Mouse (Mus musculus): ENCODE measurements around the gene Tmem268. TPM values are rescaled to one million over a fixed set of nuclear protein-coding genes. Genes with fewer than 3 reads are reported as not detected.

Tmem268 gene
- 12.7 and 14.4 TPM in 2 replicates for polyA plus RNA-seq (2016; fragmentation: Nextera tagmentation; extraction: Ambion mirVana)

DNA sequence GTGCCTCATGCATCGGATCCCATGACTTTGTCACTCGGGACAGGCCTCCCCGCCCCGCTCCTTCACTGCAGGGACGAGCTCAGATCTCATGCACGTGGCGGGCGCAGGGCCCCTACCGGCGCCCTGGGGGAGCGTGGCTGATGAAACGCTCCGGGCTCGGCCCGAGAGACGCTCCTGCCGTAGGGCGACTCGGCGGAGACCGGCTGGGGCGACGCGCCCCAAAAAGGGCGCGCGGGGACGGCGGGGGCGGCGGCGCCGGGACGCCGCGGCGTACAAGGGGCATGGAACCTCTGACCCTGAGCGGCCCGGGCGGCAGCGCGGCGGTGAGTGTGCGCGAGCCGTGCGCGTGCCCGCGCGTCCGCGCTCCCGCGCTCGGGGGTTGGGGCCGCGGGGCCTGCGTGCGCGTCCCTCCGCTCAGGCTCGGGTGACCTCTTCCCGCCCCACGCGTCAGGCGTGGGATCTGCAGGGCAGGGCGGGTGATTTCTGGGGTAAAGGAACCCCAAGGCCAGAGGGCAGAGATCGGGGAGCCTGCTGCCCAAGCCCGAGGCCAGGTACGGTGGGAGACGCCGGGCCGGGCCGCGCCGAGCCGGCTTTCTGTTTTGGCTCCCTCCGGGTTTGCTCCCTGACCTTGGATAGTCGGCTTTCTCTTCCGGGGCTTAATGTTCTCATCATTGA, at the start of gene Tmem268:
Tmem268 (plus strand) TSS at position 375 of the 675 bp plus-strand sequence.
- Histone ChIP-seq H3K27me3 (ENCODE audit: low read depth, poor library complexity, severe bottlenecking) (no peaks in the 10 kb centered on the region), H3K36me3 (peaks cover 22% of the 10 kb centered on the region), H3K27ac (peak within 1 kb of the TSS; percentile 97), H3K9me3 (replicated peaks) (no peaks in the 10 kb centered on the region), H3K4me1 (peaks cover 62% of the 10 kb centered on the region), H3K4me3 (peak within 1 kb of the TSS; percentile 76)
- DNase-seq (ENCODE audit: low spot score), result peak; percentile 87
- WGBS, result under 1% methylated on average over 80 of the region's 81 CpGs

DNA sequence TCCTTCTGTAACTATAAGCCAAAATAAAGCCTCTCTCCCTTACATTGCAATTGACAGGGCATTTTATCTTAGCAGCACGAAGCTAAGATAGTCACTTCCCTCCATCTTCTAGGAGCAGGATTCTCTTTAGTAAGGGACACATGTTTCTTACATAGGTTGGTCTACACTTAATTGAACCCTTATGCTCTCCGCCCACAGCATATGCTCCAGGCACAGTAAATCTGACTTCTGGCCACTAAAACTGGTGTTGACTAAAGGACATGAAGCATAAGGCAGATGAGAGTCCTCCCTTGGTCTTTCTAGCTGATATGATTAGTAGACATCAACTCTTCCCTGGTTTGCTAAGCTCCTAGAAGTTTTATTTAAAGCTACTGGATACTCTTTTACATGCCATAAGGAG, 45.7 kb upstream of the Tmem268 start:
- H3K27me3 ChIP-seq (ENCODE audit: low read depth, poor library complexity, severe bottlenecking), result no peaks in the 10 kb centered on the region
- no peak overlapping the region for H3K4me3 ChIP-seq
- H3K4me1 ChIP-seq, result peaks cover 12% of the 10 kb centered on the region; the same call in 1 of the 2 replicates

DNA sequence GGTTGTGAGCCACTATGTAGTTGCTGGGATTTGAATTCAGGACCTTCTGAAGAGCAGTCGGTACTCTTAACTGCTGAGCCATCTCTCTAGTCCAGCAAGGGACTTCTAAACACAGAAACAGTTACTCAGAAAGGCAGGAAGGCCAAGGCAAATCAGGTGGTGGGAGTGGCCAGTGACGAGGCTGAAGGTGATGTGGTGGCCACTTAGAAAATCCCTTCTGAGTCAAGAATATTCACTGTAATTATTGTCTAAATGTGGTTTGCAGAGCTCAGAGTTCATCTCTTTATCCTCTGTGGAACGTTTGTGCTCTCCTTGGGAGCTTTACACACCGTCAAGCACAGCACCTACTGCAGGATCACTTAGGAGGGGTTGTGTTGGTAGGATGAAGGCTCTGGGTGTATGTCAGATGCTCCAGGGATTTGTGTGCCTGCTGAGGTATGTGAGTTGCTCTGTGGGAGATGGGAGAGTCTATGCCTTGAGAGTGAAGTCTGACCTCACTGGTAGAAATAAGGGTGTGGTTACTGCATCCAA, 44.1 kb upstream of the Tmem268 start:
- no peak overlapping the region for H3K4me3 ChIP-seq
- 72% methylated on average over 4 of the region's 4 CpGs for WGBS

More for the DNA sequence above, 45.7 kb upstream of the Tmem268 start:
- 69% methylated on average over 2 of the region's 2 CpGs for WGBS
- DNase-seq (ENCODE audit: low spot score), result no peak
- Histone ChIP-seq H3K27ac (no peak overlapping the region), H3K9me3 (replicated peaks) (no peaks in the 10 kb centered on the region), H3K36me3 (no peaks in the 10 kb centered on the region)

DNA sequence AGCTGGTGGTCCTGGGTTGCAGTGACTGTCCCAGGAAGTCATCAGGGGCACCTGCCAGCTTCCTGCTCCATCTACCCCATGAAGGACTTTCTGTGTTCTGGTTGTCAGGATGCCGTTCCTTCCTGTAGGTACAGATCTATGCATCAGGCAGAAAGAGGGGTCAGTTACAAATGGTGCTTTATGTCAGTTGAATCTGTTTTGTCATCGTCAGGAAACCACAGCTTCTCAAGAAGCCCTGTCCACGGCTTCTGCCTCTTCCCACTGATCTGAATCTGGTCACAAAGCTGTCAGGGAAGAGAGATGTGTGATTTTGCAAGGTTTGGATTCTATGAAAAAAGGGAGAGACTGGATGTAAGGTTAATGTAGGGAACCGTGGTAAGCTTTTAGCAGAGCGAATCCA, 43.6 kb upstream of the Tmem268 start:
- WGBS, result 82% methylated on average over 5 of the region's 5 CpGs
- no peaks in the 10 kb centered on the region for H3K27me3 ChIP-seq (ENCODE audit: low read depth, poor library complexity, severe bottlenecking)
- no peaks in the 10 kb centered on the region for H3K9me3 ChIP-seq (replicated peaks)
- H3K36me3 ChIP-seq, result no peaks in the 10 kb centered on the region
- H3K4me3 ChIP-seq, result no peak overlapping the region
- no peak for DNase-seq (ENCODE audit: low spot score)
- no peak overlapping the region for H3K27ac ChIP-seq
- peaks cover 12% of the 10 kb centered on the region; the same call in 1 of the 2 replicates for H3K4me1 ChIP-seq

More for the DNA sequence above, 44.1 kb upstream of the Tmem268 start:
- no peaks in the 10 kb centered on the region for H3K9me3 ChIP-seq (replicated peaks)
- no peaks in the 10 kb centered on the region for H3K36me3 ChIP-seq
- DNase-seq (ENCODE audit: low spot score), result no peak
- no peaks in the 10 kb centered on the region for H3K27me3 ChIP-seq (ENCODE audit: low read depth, poor library complexity, severe bottlenecking)
- H3K4me1 ChIP-seq, result peaks cover 12% of the 10 kb centered on the region; the same call in 1 of the 2 replicates
- H3K27ac ChIP-seq, result no peak overlapping the region

DNA sequence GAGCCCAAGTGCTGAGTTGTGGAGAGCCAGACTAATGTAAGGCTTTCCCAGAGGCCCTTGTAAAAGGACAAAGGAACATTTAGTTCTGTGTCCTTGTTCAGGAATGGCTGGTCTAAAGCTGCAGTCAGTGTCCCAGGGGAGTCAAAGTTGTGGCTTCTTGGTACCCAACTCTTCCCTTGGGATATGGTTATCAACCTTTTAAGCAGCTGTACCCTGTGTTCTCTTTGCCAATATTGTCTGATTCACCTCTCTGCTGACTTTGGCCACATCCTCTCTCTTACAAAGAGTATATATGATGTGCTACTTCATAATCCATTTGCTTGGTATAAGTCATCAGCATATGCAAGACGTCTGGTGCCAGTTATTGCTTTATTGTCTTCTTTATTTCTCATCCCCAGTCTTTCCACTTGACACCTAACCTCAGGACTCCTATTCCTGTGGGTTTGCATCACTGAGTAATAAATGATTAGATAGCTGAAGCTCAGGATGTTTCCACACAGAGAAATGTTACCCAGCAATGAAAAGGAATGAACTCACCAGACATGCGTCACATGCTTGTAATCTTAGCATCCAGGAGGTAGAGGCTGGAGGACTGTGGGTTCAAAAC, 36.7 kb upstream of the Tmem268 start:
- Histone ChIP-seq H3K27ac (no peak overlapping the region), H3K4me3 (no peak overlapping the region), H3K9me3 (replicated peaks) (no peaks in the 10 kb centered on the region), H3K4me1 (no peaks in the 10 kb centered on the region), H3K36me3 (no peaks in the 10 kb centered on the region), H3K27me3 (ENCODE audit: low read depth, poor library complexity, severe bottlenecking) (no peaks in the 10 kb centered on the region)
- WGBS, result 89% methylated on average over 2 of the region's 2 CpGs
- no peak for DNase-seq (ENCODE audit: low spot score)

DNA sequence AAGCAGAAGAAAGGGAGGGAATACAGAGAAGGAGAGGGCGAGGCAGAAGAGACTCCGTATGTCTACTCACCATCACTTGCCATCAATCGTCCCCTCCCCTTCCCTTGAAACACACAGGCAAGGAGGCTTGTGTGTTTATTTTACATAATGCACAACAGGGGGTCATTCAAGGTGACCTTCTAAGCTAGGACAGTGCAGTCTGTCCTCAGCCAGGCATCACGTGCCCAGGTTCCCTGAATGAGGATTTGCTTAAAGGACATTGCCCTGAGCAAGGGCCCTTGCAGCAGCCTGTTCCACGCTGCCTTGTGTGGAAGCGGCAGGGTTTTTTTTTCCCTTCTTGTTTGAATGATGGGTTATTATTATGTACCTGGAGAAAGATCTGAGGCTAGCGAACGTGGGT, 33.1 kb upstream of the Tmem268 start:
- no peak overlapping the region for H3K27ac ChIP-seq
- WGBS, result 85% methylated on average over 8 of the region's 8 CpGs
- no peaks in the 10 kb centered on the region for H3K27me3 ChIP-seq (ENCODE audit: low read depth, poor library complexity, severe bottlenecking)
- no peak overlapping the region for H3K4me3 ChIP-seq
- H3K36me3 ChIP-seq, result no peaks in the 10 kb centered on the region
- H3K9me3 ChIP-seq (replicated peaks), result no peaks in the 10 kb centered on the region
- no peaks in the 10 kb centered on the region for H3K4me1 ChIP-seq
- DNase-seq (ENCODE audit: low spot score), result no peak

DNA sequence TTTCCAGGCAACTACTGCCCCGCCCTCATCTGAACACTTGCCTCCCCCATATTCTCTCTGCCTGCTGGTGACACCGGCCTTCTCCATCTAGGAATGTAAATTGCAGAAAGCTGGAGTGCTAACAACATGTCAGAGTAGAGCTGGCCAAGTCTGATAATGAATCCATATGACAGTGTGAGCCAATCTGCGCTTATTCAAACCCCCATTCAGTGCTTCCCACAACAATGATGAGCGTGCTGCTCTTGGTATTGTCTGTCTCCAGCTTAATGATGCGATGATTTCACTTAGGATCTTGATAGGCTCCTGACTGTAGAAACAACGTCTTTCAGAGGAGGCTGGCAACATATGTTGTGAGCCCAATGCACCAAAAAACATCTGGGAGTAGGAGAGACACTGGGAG, 29.6 kb upstream of the Tmem268 start:
- no peak overlapping the region for H3K4me3 ChIP-seq
- no peaks in the 10 kb centered on the region for H3K9me3 ChIP-seq (replicated peaks)
- no peaks in the 10 kb centered on the region for H3K4me1 ChIP-seq
- H3K27ac ChIP-seq, result no peak overlapping the region
- no peaks in the 10 kb centered on the region for H3K36me3 ChIP-seq
- DNase-seq (ENCODE audit: low spot score), result no peak
- 86% methylated on average over 6 of the region's 6 CpGs for WGBS
- no peaks in the 10 kb centered on the region for H3K27me3 ChIP-seq (ENCODE audit: low read depth, poor library complexity, severe bottlenecking)

DNA sequence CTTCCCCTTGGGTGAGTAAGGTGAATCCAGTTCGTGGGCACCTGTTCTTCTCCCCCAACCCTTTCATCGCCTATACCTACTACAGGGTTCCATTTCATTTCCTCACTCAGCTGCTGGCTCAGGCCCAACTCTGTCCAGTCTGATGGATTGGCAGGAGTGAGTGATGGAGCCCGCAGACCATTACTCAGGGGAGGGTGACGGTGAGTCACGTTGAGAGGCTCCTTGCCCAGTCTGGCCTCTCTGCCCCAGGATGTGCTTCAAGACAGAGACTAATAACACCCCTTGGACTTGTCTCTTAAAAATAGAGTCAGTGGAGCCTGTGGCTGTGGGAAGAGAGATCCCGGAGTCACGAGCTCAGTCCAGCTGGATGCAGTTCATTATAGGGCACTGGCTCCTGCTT, 28.2 kb upstream of the Tmem268 start:
- no peaks in the 10 kb centered on the region for H3K27me3 ChIP-seq (ENCODE audit: low read depth, poor library complexity, severe bottlenecking)
- no peak for DNase-seq (ENCODE audit: low spot score)
- H3K27ac ChIP-seq, result no peak overlapping the region
- 86% methylated on average over 7 of the region's 7 CpGs for WGBS
- no peak overlapping the region for H3K4me3 ChIP-seq
- H3K36me3 ChIP-seq, result no peaks in the 10 kb centered on the region
- no peaks in the 10 kb centered on the region for H3K4me1 ChIP-seq
- H3K9me3 ChIP-seq (replicated peaks), result no peaks in the 10 kb centered on the region

DNA sequence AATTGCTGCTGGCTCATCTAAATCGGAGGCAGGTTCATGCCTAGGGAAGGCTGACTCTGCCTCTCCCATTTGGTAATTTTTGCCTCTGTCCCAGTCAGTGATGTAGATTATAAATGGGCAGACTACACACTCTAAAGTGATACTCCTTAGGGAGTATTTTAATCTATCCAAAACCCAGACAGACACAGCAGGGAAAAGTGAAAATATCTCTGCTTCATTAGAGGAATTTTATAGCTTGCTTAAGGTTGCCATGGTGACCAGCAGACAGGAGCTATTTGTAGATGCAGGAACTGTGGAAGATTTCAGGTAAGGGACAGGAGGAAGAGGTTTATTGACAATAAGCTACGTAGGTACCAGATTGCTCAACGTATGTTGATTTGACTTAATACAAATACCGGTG, 21.0 kb upstream of the Tmem268 start:
- Histone ChIP-seq H3K4me1 (no peaks in the 10 kb centered on the region), H3K27me3 (ENCODE audit: low read depth, poor library complexity, severe bottlenecking) (no peaks in the 10 kb centered on the region), H3K9me3 (replicated peaks) (no peaks in the 10 kb centered on the region), H3K4me3 (no peak overlapping the region), H3K27ac (no peak overlapping the region), H3K36me3 (no peaks in the 10 kb centered on the region)
- WGBS, result 88% methylated on average over 4 of the region's 4 CpGs
- DNase-seq (ENCODE audit: low spot score), result no peak

DNA sequence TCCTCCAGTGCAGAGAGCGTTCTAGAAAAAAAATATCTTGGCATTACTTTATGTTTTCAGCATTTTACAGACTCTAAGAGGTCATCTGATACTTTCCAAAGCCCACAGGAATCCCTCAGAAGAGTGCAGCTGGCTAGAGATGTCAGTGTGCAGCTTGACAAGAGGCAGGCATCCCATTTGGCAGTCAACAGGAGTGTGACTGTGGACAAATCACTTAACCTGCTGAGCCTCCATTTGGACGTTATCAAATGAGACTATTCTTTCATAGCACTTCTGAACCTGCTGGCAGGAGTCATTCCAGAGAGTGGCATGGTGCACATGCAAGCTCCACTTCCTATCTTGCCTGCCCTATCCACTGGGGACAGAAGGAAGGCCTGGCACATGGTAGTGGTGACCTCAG, 16.4 kb upstream of the Tmem268 start:
- no peaks in the 10 kb centered on the region for H3K36me3 ChIP-seq
- no peaks in the 10 kb centered on the region for H3K9me3 ChIP-seq (replicated peaks)
- no peak for DNase-seq (ENCODE audit: low spot score)
- no peaks in the 10 kb centered on the region for H3K27me3 ChIP-seq (ENCODE audit: low read depth, poor library complexity, severe bottlenecking)
- WGBS, result 46% methylated on average over 2 of the region's 2 CpGs
- no peak overlapping the region for H3K27ac ChIP-seq
- no peak overlapping the region for H3K4me3 ChIP-seq
- peaks cover 27% of the 10 kb centered on the region for H3K4me1 ChIP-seq

DNA sequence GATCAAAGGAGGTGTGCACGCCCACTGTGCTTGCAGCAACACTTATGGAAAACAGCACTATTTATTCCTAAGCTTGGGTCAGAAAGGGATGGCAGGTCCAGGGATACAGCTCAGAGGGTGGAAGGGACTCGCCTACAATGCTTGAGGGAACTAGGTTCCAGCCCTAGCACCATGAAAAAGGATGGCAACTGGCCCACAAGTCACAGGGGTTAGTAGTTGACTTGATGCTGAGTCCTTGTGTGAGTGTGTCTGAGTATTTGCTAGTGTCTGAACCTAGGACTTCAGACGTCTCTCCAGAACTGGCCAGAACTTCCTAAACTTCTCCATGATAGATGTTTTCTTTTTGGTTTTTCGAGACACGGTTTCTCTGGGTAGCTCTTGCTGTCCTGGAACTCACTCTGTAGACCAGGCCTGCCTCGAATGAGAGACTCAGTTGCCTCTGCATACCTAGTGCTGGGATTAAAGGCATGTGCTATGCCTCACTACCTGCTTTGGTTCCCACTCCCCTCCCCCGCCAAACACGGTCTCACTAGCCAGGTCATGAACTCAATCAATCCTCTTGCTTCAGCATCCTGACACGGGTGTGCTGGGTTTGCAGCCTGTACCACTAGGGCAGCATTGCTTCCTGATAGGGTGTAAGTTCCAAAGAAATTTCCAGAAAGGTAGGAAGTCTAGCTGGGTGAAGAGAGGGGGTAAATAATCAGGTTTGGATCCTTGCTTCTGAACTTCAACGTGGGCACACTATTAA, 14.7 kb upstream of the Tmem268 start:
- 47% methylated on average over 10 of the region's 10 CpGs for WGBS
- Histone ChIP-seq H3K9me3 (replicated peaks) (no peaks in the 10 kb centered on the region), H3K27me3 (ENCODE audit: low read depth, poor library complexity, severe bottlenecking) (no peaks in the 10 kb centered on the region), H3K4me3 (peak overlapping the region; percentile 94), H3K36me3 (peaks cover 12% of the 10 kb centered on the region), H3K27ac (peak overlapping the region; percentile 96), H3K4me1 (peaks cover 29% of the 10 kb centered on the region)
- peak; percentile 49 for DNase-seq (ENCODE audit: low spot score)

DNA sequence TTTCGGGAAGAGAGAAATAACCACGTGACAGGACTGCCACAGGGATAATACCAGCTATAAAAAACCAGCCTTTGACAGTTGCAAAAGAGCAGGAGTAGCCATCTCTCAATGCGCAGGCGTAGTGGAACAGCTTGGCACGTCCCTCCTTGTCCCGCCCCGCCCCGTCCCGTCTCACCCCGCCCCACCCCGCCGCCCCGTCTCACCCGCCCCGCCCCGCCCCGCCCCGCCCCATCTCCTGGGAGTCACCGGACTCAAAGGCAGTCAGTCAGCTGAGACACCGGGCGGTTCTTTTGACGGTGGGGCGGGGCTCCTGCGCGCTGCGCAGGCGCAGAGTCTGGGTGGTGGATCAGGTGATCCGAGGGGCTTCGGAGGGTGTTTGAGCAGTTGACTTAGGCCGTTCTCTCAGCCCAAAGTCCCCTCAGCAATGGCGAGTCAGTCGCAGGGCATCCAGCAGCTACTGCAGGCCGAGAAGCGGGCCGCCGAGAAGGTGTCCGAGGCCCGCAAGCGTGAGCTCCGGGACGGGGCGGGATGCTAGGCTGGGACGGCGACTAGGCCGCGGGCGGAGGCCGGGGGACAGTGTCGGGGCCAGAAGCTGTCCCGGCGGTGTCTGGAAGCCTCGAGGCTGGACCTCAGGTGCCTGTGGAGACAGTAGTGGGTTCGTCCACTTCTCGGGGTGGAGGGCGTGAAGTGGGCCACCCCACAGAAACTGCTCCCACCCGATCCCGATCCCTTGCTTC, 13.9 kb upstream of the Tmem268 start, which contains the start of gene Atp6v1g1:
Atp6v1g1 (plus strand) TSS at position 279 of the 737 bp plus-strand sequence.
- H3K36me3 ChIP-seq, result peaks cover 19% of the 10 kb centered on the region
- H3K27ac ChIP-seq, result peak within 1 kb of the TSS; percentile 96
- H3K27me3 ChIP-seq (ENCODE audit: low read depth, poor library complexity, severe bottlenecking), result no peaks in the 10 kb centered on the region
- H3K4me3 ChIP-seq, result peak within 1 kb of the TSS; percentile 94
- no peaks in the 10 kb centered on the region for H3K9me3 ChIP-seq (replicated peaks)
- WGBS, result under 1% methylated on average over 48 of the region's 57 CpGs
- peaks cover 29% of the 10 kb centered on the region for H3K4me1 ChIP-seq
- peak; percentile 96 for DNase-seq (ENCODE audit: low spot score)

Measured in limb, embryonic 10.5 days (tissue).